28 mouse cellular contexts compared by ENCODE assay signal in the genomic region with DNA sequence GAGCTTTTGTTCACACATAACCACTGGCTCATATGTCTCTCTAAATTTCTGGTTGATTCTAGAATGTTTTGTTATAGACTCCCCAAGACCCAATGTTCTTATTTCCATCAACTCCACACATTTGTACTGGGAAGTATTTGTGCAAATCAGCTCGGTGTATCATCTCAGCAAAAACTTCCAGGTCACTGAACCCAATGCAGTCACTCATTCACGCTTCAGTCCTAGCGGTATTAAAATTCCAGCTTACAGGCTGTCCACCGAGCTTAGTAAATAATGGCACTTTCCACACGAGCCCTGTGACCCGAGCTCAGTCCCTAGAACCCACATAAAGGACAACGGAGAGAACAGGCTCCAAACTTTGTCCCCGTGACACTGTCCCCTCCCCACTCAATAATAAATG.
"Had no signal": no experiment of that assay in that cellular context is flagged by ENCODE, and none has a peak within 500 bp of the region (broad histone marks: within the 10 kb centered on the region; RNA-seq: fewer than 3 reads in every experiment).

No protein-coding gene starts in this region.

- H3K27me3 ChIP-seq: heart, embryonic 13.5 days; heart, embryonic 15.5 days; hindbrain, embryonic 13.5 days; hindbrain, embryonic 15.5 days; kidney, embryonic 15.5 days; limb, embryonic 13.5 days; limb, embryonic 15.5 days; liver, embryonic 13.5 days; liver, embryonic 15.5 days had no signal

- H3K9ac ChIP-seq: heart, embryonic 13.5 days; heart, embryonic 15.5 days; hindbrain, embryonic 13.5 days; hindbrain, embryonic 15.5 days; kidney, embryonic 15.5 days; limb, embryonic 13.5 days; limb, embryonic 15.5 days; liver, embryonic 13.5 days; liver, embryonic 15.5 days had no signal

- ATAC-seq: hindbrain, postnatal 0 days; intestine, embryonic 16.5 days had no signal

- DNase-seq: gastrocnemius, postnatal 14 days; gastrocnemius, postnatal 36 days; heart, adult 11 months; heart, adult 2 months; heart, postnatal 14 days; heart, postnatal 36 days; kidney, adult 11 months; kidney, adult 2 months; kidney, adult 9 months; kidney, postnatal 10 days; kidney, postnatal 25 days; kidney, postnatal 4 days; layer of hippocampus, adult 9-11 months; layer of hippocampus, postnatal 36 days; left cerebral cortex, postnatal 4 days; liver, embryonic 13.5 days had no signal

- H3K4me2 ChIP-seq: heart, embryonic 11.5 days; heart, embryonic 13.5 days; heart, embryonic 15.5 days; hindbrain, embryonic 13.5 days; hindbrain, embryonic 15.5 days; kidney, embryonic 15.5 days; limb, embryonic 13.5 days; limb, embryonic 15.5 days; liver, embryonic 11.5 days; liver, embryonic 13.5 days; liver, embryonic 15.5 days had no signal

- H3K36me3 ChIP-seq: heart, embryonic 15.5 days; hindbrain, embryonic 13.5 days; kidney, embryonic 15.5 days; limb, embryonic 13.5 days; limb, embryonic 15.5 days; liver, embryonic 13.5 days had no signal

- H3K4me3 ChIP-seq: heart, adult 2 months; heart, embryonic 13.5 days; heart, embryonic 15.5 days; hindbrain, embryonic 13.5 days; hindbrain, embryonic 15.5 days; kidney, embryonic 15.5 days; limb, embryonic 13.5 days; limb, embryonic 15.5 days; liver, embryonic 13.5 days; liver, embryonic 15.5 days had no signal

- H3K27ac ChIP-seq: heart, adult 2 months; heart, embryonic 13.5 days; heart, embryonic 15.5 days; hindbrain, embryonic 13.5 days; hindbrain, embryonic 15.5 days; hindbrain, postnatal 0 days; kidney, embryonic 15.5 days; limb, embryonic 13.5 days; limb, embryonic 15.5 days; liver, embryonic 13.5 days; liver, embryonic 15.5 days had no signal

- H3K9me3 ChIP-seq: heart, embryonic 13.5 days; heart, embryonic 15.5 days; hindbrain, embryonic 13.5 days; hindbrain, embryonic 15.5 days; kidney, embryonic 15.5 days; limb, embryonic 13.5 days; limb, embryonic 15.5 days; liver, embryonic 13.5 days; liver, embryonic 15.5 days had no signal
